12 mouse cellular contexts compared by ENCODE assay signal in genomic region chr1:92709190-92709850, GRCm38 (mm10).
DNase-seq lines count a peak whose midpoint lies in the region; ATAC-seq and TF ChIP-seq lines count a peak whose summit lies in the region.
"Had no signal": no experiment of that assay in that cellular context is flagged by ENCODE, and none has a peak within 500 bp of the region (broad histone marks: within the 10 kb centered on the region; RNA-seq: fewer than 3 reads in every experiment).

No protein-coding gene starts in this region.

- 0 out of 2 replicates have a peak, but pooled peaks have one; percentile 36 for ATAC-seq in heart, embryonic 14.5 days (ENCODE audit: insufficient number of reproducible peaks, insufficient read depth, low FRiP score, low read depth)
- ATAC-seq in liver, postnatal 0 days, result no peak
- ATAC-seq: hindbrain, postnatal 0 days had no signal

- H3K79me2 ChIP-seq in heart, adult 2 months (replicated peaks; ENCODE audit: control insufficient read depth, insufficient read depth, low read length), result no peaks in the 10 kb centered on the region
- H3K79me2 ChIP-seq in liver, adult 2 months (ENCODE audit: control insufficient read depth, insufficient read depth, low read length), result no peaks in the 10 kb centered on the region

- no peak for TF ChIP-seq POLR2A in heart, adult 2 months (IDR thresholded peaks at IDR 0.05; ENCODE audit: insufficient read depth, low read depth, low read length)
- TF ChIP-seq POLR2A in liver, adult 2 months (IDR thresholded peaks at IDR 0.05; ENCODE audit: extremely low read depth, insufficient read depth, low read length), result no peak

- intact Hi-C loops in heart, adult 2 months (cut with DNase I), result no loop called here

- WGBS in heart, embryonic 14.5 days, result 58% methylated on average over 14 of the region's 14 CpGs
- WGBS in heart, adult 2 months, result 50% methylated on average over 14 of the region's 14 CpGs
- WGBS in liver, adult 2 months, result 23% methylated on average over 14 of the region's 14 CpGs
- 66% methylated on average over 14 of the region's 14 CpGs for WGBS in liver, postnatal 0 days (ENCODE audit: insufficient replicate concordance)
- 64% methylated on average over 14 of the region's 14 CpGs for WGBS in embryonic facial prominence, embryonic 10.5 days

- no peaks in the 10 kb centered on the region for H3K36me3 ChIP-seq in heart, embryonic 14.5 days (ENCODE audit: control insufficient read depth, insufficient read depth, low read length)
- H3K36me3 ChIP-seq in heart, adult 2 months (ENCODE audit: control insufficient read depth, insufficient read depth, low read length), result no peaks in the 10 kb centered on the region
- H3K36me3 ChIP-seq in liver, adult 2 months (ENCODE audit: control insufficient read depth, insufficient read depth, low read length), result no peaks in the 10 kb centered on the region
- H3K36me3 ChIP-seq in liver, postnatal 0 days (replicated peaks; ENCODE audit: insufficient read depth, low read length), result no peaks in the 10 kb centered on the region
- H3K36me3 ChIP-seq in embryonic facial prominence, embryonic 10.5 days (replicated peaks), result no peaks in the 10 kb centered on the region

- H3K9me3 ChIP-seq in heart, embryonic 14.5 days (ENCODE audit: control insufficient read depth, low read length), result no peaks in the 10 kb centered on the region
- no peaks in the 10 kb centered on the region for H3K9me3 ChIP-seq in liver, postnatal 0 days (ENCODE audit: low read length)
- H3K9me3 ChIP-seq in embryonic facial prominence, embryonic 10.5 days, result no peaks in the 10 kb centered on the region

- no peak overlapping the region for H3K4me3 ChIP-seq in heart, embryonic 14.5 days (ENCODE audit: control insufficient read depth in 1 of 2, insufficient read depth in 1 of 2, low read depth in 1 of 2, low read length in 2 of 2)
- H3K4me3 ChIP-seq in heart, adult 2 months, result no peak overlapping the region
- H3K4me3 ChIP-seq in liver, adult 2 months (ENCODE audit: insufficient read depth, low read depth, low read length), result no peak overlapping the region
- H3K4me3 ChIP-seq in liver, postnatal 0 days (ENCODE audit: low read depth, low read length), result no peak overlapping the region
- no peak overlapping the region for H3K4me3 ChIP-seq in embryonic facial prominence, embryonic 10.5 days

- TF ChIP-seq EP300 in heart, adult 2 months (IDR thresholded peaks at IDR 0.05; ENCODE audit: insufficient read depth, low read depth, low read length), result no peak
- no peak for TF ChIP-seq EP300 in liver, postnatal 0 days (IDR thresholded peaks at IDR 0.05; ENCODE audit: low read depth)

- TF ChIP-seq CTCF in heart, adult 2 months (IDR thresholded peaks at IDR 0.05), result no peak
- TF ChIP-seq CTCF in liver, adult 2 months (IDR thresholded peaks at IDR 0.05; ENCODE audit: low read depth, low read length), result no peak
- TF ChIP-seq CTCF in liver, postnatal 0 days (IDR thresholded peaks at IDR 0.05; ENCODE audit: low read depth), result no peak

- no peaks in the 10 kb centered on the region for H3K27me3 ChIP-seq in heart, embryonic 14.5 days (ENCODE audit: control insufficient read depth, insufficient read depth, low read length)
- no peaks in the 10 kb centered on the region for H3K27me3 ChIP-seq in heart, adult 2 months (ENCODE audit: control insufficient read depth, insufficient read depth, low read length)
- no peaks in the 10 kb centered on the region for H3K27me3 ChIP-seq in liver, adult 2 months (ENCODE audit: control insufficient read depth, insufficient read depth, low read length)
- no peaks in the 10 kb centered on the region for H3K27me3 ChIP-seq in liver, postnatal 0 days (ENCODE audit: insufficient read depth, low read length)
- H3K27me3 ChIP-seq in embryonic facial prominence, embryonic 10.5 days (replicated peaks; ENCODE audit: low read depth, poor library complexity, severe bottlenecking), result no peaks in the 10 kb centered on the region

- no peak overlapping the region for H3K27ac ChIP-seq in heart, embryonic 14.5 days (replicated peaks in 1 of 2; ENCODE audit: control insufficient read depth in 1 of 2, insufficient read depth in 1 of 2, low read depth in 2 of 2, low read length in 2 of 2)
- H3K27ac ChIP-seq in heart, adult 2 months, result no peak overlapping the region
- H3K27ac ChIP-seq in liver, adult 2 months (replicated peaks; ENCODE audit: insufficient read depth, low read depth, low read length), result peak overlapping the region; percentile 61
- no peak overlapping the region for H3K27ac ChIP-seq in liver, postnatal 0 days (ENCODE audit: low read depth)
- 0 out of 2 replicates have a peak overlapping the region, but pooled peaks have one; percentile 26 for H3K27ac ChIP-seq in embryonic facial prominence, embryonic 10.5 days (replicated peaks)
- H3K27ac ChIP-seq: hindbrain, postnatal 0 days had no signal

- H3K4me1 ChIP-seq in heart, embryonic 14.5 days (ENCODE audit: control insufficient read depth in 2 of 2, insufficient read depth in 2 of 2, low read length in 2 of 2), result peaks cover 17 to 18% of the 10 kb centered on the region in 2 experiments
- peaks cover 2% of the 10 kb centered on the region; the same call in 1 of the 2 replicates for H3K4me1 ChIP-seq in heart, adult 2 months (ENCODE audit: control insufficient read depth, insufficient read depth, low read length)
- H3K4me1 ChIP-seq in liver, adult 2 months (ENCODE audit: control insufficient read depth, insufficient read depth, low read length), result peaks cover 10% of the 10 kb centered on the region; the same call in 1 of the 2 replicates
- no peaks in the 10 kb centered on the region for H3K4me1 ChIP-seq in liver, postnatal 0 days (ENCODE audit: insufficient read depth)
- H3K4me1 ChIP-seq in embryonic facial prominence, embryonic 10.5 days, result peaks cover 38% of the 10 kb centered on the region

- H3K9ac ChIP-seq in heart, embryonic 14.5 days (ENCODE audit: low read length), result no peak overlapping the region
- H3K9ac ChIP-seq in heart, adult 2 months (ENCODE audit: low read depth, low read length), result no peak overlapping the region
- no peak overlapping the region for H3K9ac ChIP-seq in liver, adult 2 months (ENCODE audit: low read depth, low read length)
- no peak overlapping the region for H3K9ac ChIP-seq in liver, postnatal 0 days (replicated peaks)

- no peak for DNase-seq in heart, adult 2 months
- DNase-seq in liver, adult 2 months (ENCODE audit: extremely low read depth, low read depth, low spot score), result peak; percentile 95
- no peak for DNase-seq in liver, postnatal 0 days
- DNase-seq in embryonic facial prominence, embryonic 10.5 days (ENCODE audit: low spot score), result no peak
- DNase-seq in kidney, postnatal 14 days, result peak; percentile 8
- no peak for DNase-seq in spleen, adult 12 weeks (ENCODE audit: low spot score)
- DNase-seq in ovary, postnatal 10 days (ENCODE audit: low spot score), result no peak
- DNase-seq: cerebellum, adult 9-11 months; lung, adult 18-20 months; right cerebral cortex, postnatal 25 days had no signal

- no peak overlapping the region for H3K4me2 ChIP-seq in heart, embryonic 14.5 days (ENCODE audit: low read length)
- H3K4me2 ChIP-seq in liver, postnatal 0 days (ENCODE audit: low read depth, low read length), result no peak overlapping the region

Comparison
In these comparisons a context has a peak if more than half of its experiments do, and no peak if none do; other contexts are left out.
1. H3K27ac ChIP-seq: peak in liver, adult 2 months (single experiment) and embryonic facial prominence, embryonic 10.5 days (single experiment); none in heart, embryonic 14.5 days (0 of 2), heart, adult 2 months (single experiment) and liver, postnatal 0 days (single experiment).
2. DNase-seq: peak in liver, adult 2 months (single experiment) and kidney, postnatal 14 days (single experiment); none in heart, adult 2 months (0 of 2), liver, postnatal 0 days (single experiment), embryonic facial prominence, embryonic 10.5 days (single experiment), spleen, adult 12 weeks (single experiment) and ovary, postnatal 10 days (single experiment).